Mouse (Mus musculus): ENCODE data around the gene Twsg1. TPM values are rescaled to one million over a fixed set of nuclear protein-coding genes. Genes with fewer than 3 reads are reported as not detected.

The Twsg1 gene
- polyA plus RNA-seq, 1 experiment = 29.1 TPM

DNA sequence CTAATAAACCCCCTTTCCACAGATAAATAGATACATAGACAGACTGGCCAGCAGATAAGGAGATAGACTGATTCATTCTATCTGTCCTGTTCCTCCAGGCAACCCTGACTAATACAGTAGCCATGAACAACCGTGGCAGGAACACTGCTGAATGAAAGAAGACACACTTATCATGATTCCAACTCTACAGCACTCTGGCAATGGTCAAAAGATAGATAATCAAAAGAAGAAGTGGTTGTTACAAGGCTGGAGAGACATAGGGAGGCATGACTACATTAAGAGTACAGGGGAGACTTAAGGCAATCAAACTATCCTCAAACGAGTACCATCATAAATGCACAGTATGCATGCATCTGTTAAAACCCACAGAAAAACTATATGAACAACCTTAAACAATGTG lies 5.6 kb downstream of the Twsg1 start:
- Histone ChIP-seq H3K4me3 (ENCODE audit: insufficient read depth, low read depth, low read length) (no peak overlapping the region), H3K27ac (replicated peaks; ENCODE audit: low read depth, low read length) (no peak overlapping the region), H3K4me1 (ENCODE audit: control insufficient read depth, insufficient read depth, insufficient read length, low read length) (no peaks in the 10 kb centered on the region)

DNA sequence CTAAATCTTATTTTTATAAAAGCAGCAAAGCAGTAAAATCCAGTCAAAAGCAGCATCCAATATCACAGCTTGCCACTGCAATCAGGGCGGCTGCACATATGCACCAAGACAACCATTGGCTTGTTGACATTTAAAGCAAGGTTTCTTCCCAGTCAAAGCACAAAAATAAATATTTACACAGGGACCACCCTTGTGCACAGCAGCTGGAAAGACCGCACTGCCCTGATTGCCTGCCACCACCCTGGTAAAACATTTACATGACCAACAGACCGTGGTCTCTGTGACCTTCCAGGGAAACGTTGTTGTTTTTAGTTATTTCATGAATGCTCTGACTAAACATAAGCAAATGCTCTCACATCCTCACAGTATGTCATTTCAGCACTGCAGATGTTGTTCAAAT lies 8.6 kb downstream of the Twsg1 start:
- Histone ChIP-seq H3K27ac (replicated peaks; ENCODE audit: low read depth, low read length) (no peak overlapping the region), H3K4me1 (ENCODE audit: control insufficient read depth, insufficient read depth, insufficient read length, low read length) (peaks cover 4% of the 10 kb centered on the region), H3K4me3 (ENCODE audit: insufficient read depth, low read depth, low read length) (no peak overlapping the region)

DNA sequence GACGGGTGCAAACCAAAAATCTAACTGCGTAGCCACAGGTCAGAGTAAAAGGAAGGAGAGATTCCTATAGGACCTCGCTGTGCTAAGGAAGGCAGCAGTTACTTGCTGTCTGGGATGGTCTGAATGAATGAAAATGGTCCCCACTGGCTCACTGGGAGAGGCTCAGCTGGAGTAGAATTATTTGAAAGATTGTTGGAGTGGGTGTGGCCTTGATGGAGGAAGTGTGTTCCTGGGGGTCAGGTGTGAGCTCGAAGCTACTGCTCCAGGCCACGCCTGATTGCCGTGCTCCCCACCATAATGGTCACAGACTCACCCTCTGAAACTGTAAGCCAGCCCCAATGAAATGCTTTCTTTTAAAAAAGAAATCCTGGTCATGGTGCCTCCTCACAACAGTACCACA lies 9.8 kb downstream of the Twsg1 start:
- H3K4me3 ChIP-seq (ENCODE audit: insufficient read depth, low read depth, low read length) = no peak overlapping the region
- no peak overlapping the region for H3K27ac ChIP-seq (replicated peaks; ENCODE audit: low read depth, low read length)
- H3K4me1 ChIP-seq (ENCODE audit: control insufficient read depth, insufficient read depth, insufficient read length, low read length) = peaks cover 4% of the 10 kb centered on the region

DNA sequence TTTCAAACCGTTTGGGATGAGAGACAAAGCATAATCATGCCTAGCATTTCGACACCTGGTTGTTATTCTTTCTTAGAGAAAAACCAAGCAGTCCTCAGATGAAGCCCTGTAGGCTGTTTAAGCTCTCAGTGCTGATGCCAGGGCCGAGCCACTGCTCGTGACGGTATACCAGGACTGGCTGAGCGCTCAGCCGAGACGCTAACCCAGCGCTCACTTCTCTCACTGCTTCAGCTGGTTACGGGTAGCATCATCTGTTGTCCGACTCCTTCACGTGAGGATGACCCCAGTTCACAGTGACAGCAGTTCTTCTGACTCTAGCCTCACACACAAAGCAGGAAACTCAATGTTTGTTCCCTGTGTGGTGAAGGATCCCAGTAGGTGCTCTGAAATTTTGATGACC lies 10.8 kb downstream of the Twsg1 start:
- H3K4me1 ChIP-seq (ENCODE audit: control insufficient read depth, insufficient read depth, insufficient read length, low read length) = peaks cover 4% of the 10 kb centered on the region
- H3K4me3 ChIP-seq (ENCODE audit: insufficient read depth, low read depth, low read length) = no peak overlapping the region
- H3K27ac ChIP-seq (replicated peaks; ENCODE audit: low read depth, low read length) = peak overlapping the region; percentile 19

DNA sequence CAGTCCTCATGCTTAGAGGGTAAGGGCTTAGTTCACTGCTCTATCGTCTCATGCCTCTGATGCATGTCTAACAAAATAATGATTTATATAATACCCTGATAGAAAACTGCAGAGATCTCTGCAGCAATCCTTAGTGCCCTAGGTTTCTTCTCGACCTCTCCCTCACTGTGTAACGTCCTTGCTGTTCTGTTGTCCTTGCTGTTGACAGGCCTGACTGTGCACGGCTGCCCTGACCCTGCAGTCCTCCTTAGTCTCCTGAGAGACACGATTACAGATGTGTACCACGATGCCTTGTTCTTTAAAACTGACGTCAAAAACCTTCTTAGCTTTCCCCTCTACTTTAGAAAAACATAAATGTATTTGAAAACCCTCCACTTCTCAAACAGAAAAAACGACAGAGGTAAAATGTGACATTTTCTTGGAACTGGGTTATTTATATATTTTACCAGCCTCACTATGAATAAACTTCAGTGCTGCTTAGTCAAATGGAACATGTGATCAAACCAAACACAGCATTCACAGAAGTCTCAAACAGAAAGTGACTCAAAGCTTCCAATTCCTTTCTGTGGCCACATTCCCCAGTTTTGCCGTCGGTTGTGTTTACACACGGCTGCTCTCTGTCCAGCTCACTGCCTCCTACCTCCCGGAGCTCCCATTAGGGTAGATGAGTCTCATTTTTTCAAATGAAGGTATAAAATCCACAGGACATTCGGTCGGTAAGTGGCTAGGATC lies 11.4 kb downstream of the Twsg1 start:
- no peak overlapping the region for H3K4me3 ChIP-seq (ENCODE audit: insufficient read depth, low read depth, low read length)
- peaks cover 4% of the 10 kb centered on the region for H3K4me1 ChIP-seq (ENCODE audit: control insufficient read depth, insufficient read depth, insufficient read length, low read length)
- H3K27ac ChIP-seq (replicated peaks; ENCODE audit: low read depth, low read length) = peak overlapping the region; percentile 34

DNA sequence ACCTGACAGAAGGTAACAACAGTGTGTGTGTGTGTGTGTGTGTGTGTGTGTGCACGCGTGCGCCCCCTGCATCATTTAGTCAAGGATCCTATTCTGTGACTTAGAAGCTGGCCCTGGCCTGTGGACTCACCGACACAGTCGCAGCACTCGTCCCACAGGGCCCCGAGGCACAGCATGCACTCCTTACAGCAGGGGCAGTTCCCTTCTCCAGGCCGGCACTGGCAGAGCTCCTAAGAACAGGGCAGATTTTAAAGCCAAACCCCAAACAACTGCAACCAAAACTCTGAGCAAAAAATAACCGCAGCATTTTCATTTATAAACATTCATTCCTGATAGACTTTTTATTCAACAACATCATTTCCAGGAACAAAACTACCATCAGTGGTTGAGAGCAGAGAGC lies 13.4 kb downstream of the Twsg1 start:
- H3K27ac ChIP-seq (replicated peaks; ENCODE audit: low read depth, low read length) = no peak overlapping the region
- no peak overlapping the region for H3K4me3 ChIP-seq (ENCODE audit: insufficient read depth, low read depth, low read length)
- H3K4me1 ChIP-seq (ENCODE audit: control insufficient read depth, insufficient read depth, insufficient read length, low read length) = peaks cover 4% of the 10 kb centered on the region

DNA sequence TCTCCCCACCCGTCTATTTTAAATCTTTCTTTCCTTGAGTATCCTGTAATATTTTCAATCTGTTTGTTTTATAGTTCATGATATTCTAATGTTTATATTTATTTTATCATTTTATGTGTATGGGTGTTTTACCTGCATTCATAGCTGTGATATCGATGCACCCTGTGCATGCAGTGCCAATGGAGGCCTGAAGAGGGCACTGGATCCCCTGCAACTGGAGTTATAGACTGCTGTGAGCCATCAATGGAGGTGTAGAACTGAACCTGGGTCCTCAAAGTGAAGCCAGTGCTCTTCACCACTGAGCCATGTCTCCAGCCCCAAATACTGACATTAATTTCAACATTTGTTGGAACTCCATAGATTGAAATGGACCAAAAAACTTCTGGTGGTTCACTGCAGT lies 17.3 kb downstream of the Twsg1 start:
- Histone ChIP-seq H3K27ac (replicated peaks; ENCODE audit: low read depth, low read length) (no peak overlapping the region), H3K4me1 (ENCODE audit: control insufficient read depth, insufficient read depth, insufficient read length, low read length) (no peaks in the 10 kb centered on the region), H3K4me3 (ENCODE audit: insufficient read depth, low read depth, low read length) (no peak overlapping the region)

DNA sequence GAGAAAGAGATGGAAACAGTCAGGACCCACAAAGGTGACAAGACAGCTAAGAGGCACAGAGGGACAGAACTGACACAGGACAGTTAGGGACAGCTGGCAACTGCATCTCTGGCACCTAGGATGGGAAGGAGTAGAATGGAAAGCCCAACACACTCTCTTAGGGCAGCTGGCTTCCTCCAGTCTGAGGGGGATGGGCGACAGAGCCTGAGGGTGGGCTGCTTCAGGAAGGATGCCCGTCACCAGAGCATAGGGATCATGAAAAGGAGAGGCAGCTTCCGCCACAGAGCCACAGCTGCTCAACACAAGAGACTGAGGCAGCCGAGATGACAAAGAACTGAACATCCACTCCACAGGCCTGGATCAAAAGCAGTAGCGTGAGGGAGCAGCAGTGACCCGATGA lies 19.5 kb downstream of the Twsg1 start:
- H3K4me1 ChIP-seq (ENCODE audit: control insufficient read depth, insufficient read depth, insufficient read length, low read length) = no peaks in the 10 kb centered on the region
- no peak overlapping the region for H3K4me3 ChIP-seq (ENCODE audit: insufficient read depth, low read depth, low read length)
- H3K27ac ChIP-seq (replicated peaks; ENCODE audit: low read depth, low read length) = no peak overlapping the region

DNA sequence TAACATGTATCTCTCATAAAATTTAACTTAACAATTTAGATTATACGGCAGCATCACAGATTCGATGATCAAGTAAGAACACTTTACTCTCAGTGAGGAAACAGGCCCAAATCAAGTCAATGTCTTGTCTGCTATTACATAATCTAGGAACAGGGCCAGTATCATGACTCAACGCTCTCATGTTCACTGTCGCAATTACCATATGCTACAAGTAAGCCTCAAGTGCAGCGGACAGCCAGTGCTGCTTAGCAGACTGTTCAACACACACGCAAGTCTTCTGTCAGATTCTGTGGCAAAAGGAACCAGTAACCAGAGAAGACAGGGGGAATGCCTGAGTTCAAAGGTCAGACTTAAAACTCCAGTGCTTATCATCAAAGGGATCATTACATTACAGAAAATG lies 20.1 kb downstream of the Twsg1 start:
- Histone ChIP-seq H3K27ac (replicated peaks; ENCODE audit: low read depth, low read length) (no peak overlapping the region), H3K4me1 (ENCODE audit: control insufficient read depth, insufficient read depth, insufficient read length, low read length) (no peaks in the 10 kb centered on the region), H3K4me3 (ENCODE audit: insufficient read depth, low read depth, low read length) (no peak overlapping the region)

DNA sequence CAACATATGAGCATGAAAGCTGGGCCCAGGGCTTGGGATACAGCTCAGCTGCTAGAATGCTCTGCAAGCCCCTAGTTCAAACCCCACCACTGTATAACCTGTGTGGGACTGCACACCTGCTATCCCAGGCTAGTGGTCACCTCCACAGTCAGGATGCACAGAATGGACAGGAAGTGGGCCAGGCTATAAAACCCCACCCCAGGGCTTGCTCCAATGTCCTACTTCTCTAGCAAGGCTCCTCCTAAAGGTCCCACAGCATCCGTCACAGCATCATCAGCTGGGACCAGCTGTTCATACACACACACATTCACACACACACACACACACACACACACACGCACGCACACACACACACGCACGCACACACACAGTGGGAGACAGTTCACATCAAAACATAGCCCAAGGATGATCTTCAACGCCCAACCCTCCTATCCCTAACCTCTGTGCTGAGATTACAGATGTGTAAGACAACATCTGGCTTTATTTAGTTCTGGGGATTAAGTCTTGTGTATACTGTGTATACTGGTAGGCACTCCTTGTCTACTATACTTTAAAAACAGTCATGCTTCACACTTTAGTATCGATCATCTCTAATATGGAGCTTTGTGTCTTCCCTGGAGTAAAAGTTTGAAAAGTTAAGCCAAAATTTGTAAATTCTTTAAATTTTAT lies 20.7 kb downstream of the Twsg1 start:
- Histone ChIP-seq H3K27ac (replicated peaks; ENCODE audit: low read depth, low read length) (no peak overlapping the region), H3K4me1 (ENCODE audit: control insufficient read depth, insufficient read depth, insufficient read length, low read length) (no peaks in the 10 kb centered on the region), H3K4me3 (ENCODE audit: insufficient read depth, low read depth, low read length) (no peak overlapping the region)

DNA sequence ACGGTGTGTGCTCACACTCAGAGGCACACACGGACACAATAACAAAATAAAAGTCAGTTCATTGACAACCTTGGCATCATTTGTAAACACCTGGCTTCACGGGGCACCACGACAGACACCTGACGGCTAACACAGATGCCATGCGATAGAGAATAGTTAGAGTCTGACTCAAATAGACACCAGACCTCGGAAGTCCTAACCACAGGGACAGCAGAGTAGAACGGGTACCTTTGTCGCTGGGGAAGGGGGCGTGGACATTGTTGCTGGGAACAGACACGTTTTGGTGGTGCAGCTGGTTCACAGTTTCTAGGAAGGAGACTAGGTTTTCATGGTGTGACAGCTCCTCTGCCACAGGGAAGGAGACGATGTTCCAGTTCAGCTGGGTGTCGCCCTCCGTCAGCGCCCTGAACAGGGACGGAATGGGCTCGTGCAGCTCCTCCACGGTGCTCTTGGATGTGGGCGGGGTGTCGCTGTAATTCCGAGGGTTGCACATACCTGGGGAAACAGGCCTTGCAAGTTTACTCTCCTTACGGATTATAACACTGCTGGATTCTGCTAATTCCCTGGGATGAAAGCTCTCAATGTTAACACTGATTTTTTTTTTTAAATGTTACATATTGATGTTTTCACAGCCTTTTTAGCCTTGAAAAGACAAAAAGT lies 21.6 kb downstream of the Twsg1 start:
- H3K4me3 ChIP-seq (ENCODE audit: insufficient read depth, low read depth, low read length) = no peak overlapping the region
- H3K27ac ChIP-seq (replicated peaks; ENCODE audit: low read depth, low read length) = no peak overlapping the region
- no peaks in the 10 kb centered on the region for H3K4me1 ChIP-seq (ENCODE audit: control insufficient read depth, insufficient read depth, insufficient read length, low read length)

DNA sequence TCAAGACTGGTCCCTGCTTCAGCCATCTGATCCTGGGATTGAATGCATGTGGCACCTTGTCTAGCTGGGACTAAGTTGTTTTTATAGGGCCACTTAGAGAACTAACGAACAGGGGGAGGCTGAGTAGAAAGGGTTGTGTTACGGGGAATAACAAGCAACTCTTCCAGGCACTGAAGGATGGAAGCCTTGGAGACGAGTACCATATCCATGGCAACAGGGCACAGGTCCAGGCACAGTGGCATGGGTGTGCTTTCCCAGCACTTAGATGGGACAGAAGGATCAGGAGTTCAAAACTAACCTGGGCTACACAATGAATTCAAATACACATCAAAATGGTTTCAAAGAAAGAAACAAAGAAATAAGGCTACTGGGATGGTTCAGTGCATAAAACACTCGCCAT lies 23.9 kb downstream of the Twsg1 start:
- Histone ChIP-seq H3K4me1 (ENCODE audit: control insufficient read depth, insufficient read depth, insufficient read length, low read length) (no peaks in the 10 kb centered on the region), H3K27ac (replicated peaks; ENCODE audit: low read depth, low read length) (no peak overlapping the region), H3K4me3 (ENCODE audit: insufficient read depth, low read depth, low read length) (no peak overlapping the region)

DNA sequence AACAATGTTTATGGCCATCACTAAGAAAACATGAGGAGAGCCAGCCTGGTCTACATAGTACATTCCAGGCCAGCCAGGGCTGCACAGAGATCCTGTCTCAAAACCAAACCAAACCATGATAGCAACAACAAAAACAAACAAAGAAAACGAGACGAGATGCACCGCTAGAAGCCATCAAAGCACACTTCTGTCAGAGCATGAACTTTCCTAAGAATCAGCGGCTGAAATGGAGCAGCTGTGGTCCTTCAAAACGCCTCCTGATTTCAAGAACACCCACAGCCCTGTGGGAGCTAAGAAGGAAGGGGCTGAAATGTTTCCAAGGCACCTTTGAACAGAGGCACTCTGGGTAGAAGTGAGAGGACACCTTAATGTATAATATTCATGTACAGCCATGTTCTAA lies 26.8 kb downstream of the Twsg1 start:
- no peak overlapping the region for H3K27ac ChIP-seq (replicated peaks; ENCODE audit: low read depth, low read length)
- H3K4me1 ChIP-seq (ENCODE audit: control insufficient read depth, insufficient read depth, insufficient read length, low read length) = no peaks in the 10 kb centered on the region
- no peak overlapping the region for H3K4me3 ChIP-seq (ENCODE audit: insufficient read depth, low read depth, low read length)

DNA sequence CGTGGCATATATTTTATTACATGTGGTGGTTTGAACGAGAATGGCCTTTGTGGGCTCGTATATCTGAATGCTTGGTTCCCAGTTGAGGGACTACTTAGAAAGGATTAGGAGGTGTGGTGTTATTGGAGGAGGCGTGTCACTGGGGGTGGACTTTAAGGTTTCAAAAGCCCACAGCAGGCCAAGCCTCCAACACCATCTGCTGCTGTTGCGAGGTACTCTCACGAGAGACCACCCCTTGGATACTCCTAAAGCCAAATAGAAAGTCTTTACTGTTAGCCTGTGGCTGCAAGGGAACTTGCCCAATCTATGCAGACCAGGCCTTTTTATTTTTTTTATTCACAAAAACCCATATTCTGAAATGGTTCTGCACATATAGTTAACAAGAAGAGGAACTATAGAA lies 29.1 kb downstream of the Twsg1 start:
- H3K27ac ChIP-seq (replicated peaks; ENCODE audit: low read depth, low read length) = no peak overlapping the region
- no peaks in the 10 kb centered on the region for H3K4me1 ChIP-seq (ENCODE audit: control insufficient read depth, insufficient read depth, insufficient read length, low read length)
- H3K4me3 ChIP-seq (ENCODE audit: insufficient read depth, low read depth, low read length) = no peak overlapping the region

DNA sequence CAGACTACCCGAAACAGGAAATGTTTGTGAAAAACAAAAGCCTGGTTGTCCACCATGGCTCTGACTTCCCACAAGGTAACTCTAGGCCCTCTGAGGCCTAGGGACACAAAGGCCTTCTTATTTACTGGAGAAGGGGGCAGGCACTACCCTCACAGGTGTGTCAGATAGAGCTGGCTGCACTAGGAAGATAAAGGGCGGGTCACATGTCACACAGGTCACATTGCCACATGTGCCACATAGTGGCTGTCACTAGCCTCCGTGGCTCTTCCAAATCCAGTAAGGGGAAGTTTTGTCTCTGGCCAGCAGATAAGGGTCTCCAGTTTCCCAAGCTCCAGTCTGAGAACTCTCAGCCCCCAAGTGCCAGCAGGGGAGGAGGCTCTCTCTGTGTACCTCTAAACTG lies 31.8 kb downstream of the Twsg1 start:
- Histone ChIP-seq H3K4me1 (ENCODE audit: control insufficient read depth, insufficient read depth, insufficient read length, low read length) (peaks cover 2% of the 10 kb centered on the region; the same call in 1 of the 2 replicates), H3K27ac (replicated peaks; ENCODE audit: low read depth, low read length) (no peak overlapping the region), H3K4me3 (ENCODE audit: insufficient read depth, low read depth, low read length) (no peak overlapping the region)
